Mouse (Mus musculus) CD4-positive, CD25-positive, alpha-beta regulatory T cell, adult 9 weeks (primary cell): ENCODE data around the gene Dpy19l2. TPM values are rescaled to one million over a fixed set of nuclear protein-coding genes. Genes with fewer than 3 reads are reported as not detected.

Experiments used
- polyA plus RNA-seq: library from polyadenylated mRNA; unstranded; fragments of 100-300 nt; shearing (Covaris generic); gene quantifications from one replicate; pipeline ENCODE4 v1.2.1, GENCODE M21; 2017

Gene Dpy19l2
- polyA plus RNA-seq, result not detected

GRCm38 (mm10) chr9:24695700-24696404 is at the start of gene Dpy19l2:
Dpy19l2 (minus strand) TSS chr9:24696293.

GRCm38 (mm10) chr9:24624896-24625295 is 71.2 kb downstream of the Dpy19l2 start, which contains the start of gene Cypt4:
Cypt4 (plus strand) TSS chr9:24625196.

Other genes starting within 250 kb of the Dpy19l2 start
- gene Dpy19l1, start 193.2 kb downstream of the Dpy19l2 start, polyA plus RNA-seq, result 1.3 TPM
- gene Cypt4, start 71.1 kb downstream of the Dpy19l2 start, polyA plus RNA-seq, result not detected
- gene Tbx20, start 78.0 kb upstream of the Dpy19l2 start, polyA plus RNA-seq, result not detected